Mouse (Mus musculus): Measurements from ENCODE around the gene Sult2b1. TPM values are rescaled to one million over a fixed set of nuclear protein-coding genes. Genes with fewer than 3 reads are reported as not detected.

Gene Sult2b1
- total and polyA plus RNA-seq, 3 experiments = 0.17 to 0.29 TPM; not detected in 1

- peak; percentile 58 for TF ChIP-seq ELF1 (IDR thresholded peaks at IDR 0.05; ENCODE audit: low read depth, low read length)
- peak; percentile 75 for TF ChIP-seq HCFC1 (IDR thresholded peaks at IDR 0.05; ENCODE audit: low read depth, low read length)
- peak; percentile 82 for TF ChIP-seq CHD2 (IDR thresholded peaks at IDR 0.05; ENCODE audit: low read length)
- peak; percentile 31; the same call in 1 of the 2 replicates for TF ChIP-seq NRF1 (IDR thresholded peaks at IDR 0.05; ENCODE audit: low read depth, low read length)
- TF ChIP-seq MAX (IDR thresholded peaks at IDR 0.05; ENCODE audit: low read length) = peak; percentile 98
- no peak for TF ChIP-seq CHD1 (IDR thresholded peaks at IDR 0.05; ENCODE audit: low read depth, low read length)
- TF ChIP-seq JUN (IDR thresholded peaks at IDR 0.05; ENCODE audit: insufficient read depth, low read depth, low read length) = no peak
Measured at GRCm38 (mm10) chr7:45704730-45705442, 79.6 kb downstream of the Sult2b1 start, which contains the start of gene Dbp (continued).

- dilution Hi-C loops (cut with MboI; ENCODE audit: extremely low pct_ligation_motif_present, extremely low pct_unique_long_range_greater_than_20kb, low sequenced_read_pairs) = no loop called here
- peak; percentile 88 for DNase-seq (ENCODE audit: extremely low read depth)
- Histone ChIP-seq H3K9me3 (replicated peaks; ENCODE audit: low read length) (no peaks in the 10 kb centered on the region), H3K4me3 (replicated peaks in 1 of 3; ENCODE audit: low read depth in 2 of 3, low read length in 2 of 3, poor library complexity in 1 of 3) (peak overlapping the region; percentile 44 to 55 (median 46)), H3K9ac (ENCODE audit: insufficient read depth, low read depth) (peak overlapping the region; percentile 58; the same call in 1 of the 2 replicates), H3K36me3 (replicated peaks in 1 of 2; ENCODE audit: control insufficient read depth in 1 of 2, insufficient read depth in 1 of 2, low read length in 1 of 2) (peaks cover 0 to 4% of the 10 kb centered on the region in 2 experiments), H3K4me1 (ENCODE audit: control insufficient read depth in 1 of 2, insufficient read depth in 2 of 2) (peaks cover 3 to 61% of the 10 kb centered on the region in 2 experiments; a peak in 3 of 4 replicates), H3K27me3 (replicated peaks) (no peaks in the 10 kb centered on the region), H3K27ac (ENCODE audit: insufficient read depth, low read depth) (peak overlapping the region; percentile 66), H3K79me2 (replicated peaks; ENCODE audit: control insufficient read depth, extremely low read depth, insufficient read depth, poor library complexity, severe bottlenecking) (no peaks in the 10 kb centered on the region), H3K4me2 (ENCODE audit: insufficient read depth, low read depth, poor library complexity, severe bottlenecking) (peak overlapping the region; percentile 91)
- TF ChIP-seq SIN3A (IDR thresholded peaks at IDR 0.05; ENCODE audit: low read length) = peak; percentile 87
- TF ChIP-seq MYC (IDR thresholded peaks at IDR 0.05; ENCODE audit: low read depth, low read length) = peak; percentile 80; the same call in 1 of the 2 replicates
- TF ChIP-seq RAD21 (IDR thresholded peaks at IDR 0.05; ENCODE audit: low read depth, low read length) = no peak
- no peak for TF ChIP-seq CTCF (conservative IDR thresholded peaks at IDR 0.05 in 1 of 2, IDR thresholded peaks at IDR 0.05 in 1 of 2; ENCODE audit: low read depth in 2 of 2, low read length in 2 of 2)
- TF ChIP-seq TCF12 (IDR thresholded peaks at IDR 0.05; ENCODE audit: low read depth, low read length) = peak; percentile 67; the same call in 1 of the 2 replicates
- TF ChIP-seq JUN (IDR thresholded peaks at IDR 0.05; ENCODE audit: insufficient read depth, low read depth, low read length) = no peak
- TF ChIP-seq NELFE (IDR thresholded peaks at IDR 0.05; ENCODE audit: low read depth, low read length) = peak; percentile 66; the same call in 1 of the 2 replicates
- TF ChIP-seq TBP (conservative IDR thresholded peaks at IDR 0.05; ENCODE audit: low read depth, low read length) = 0 out of 2 replicates have a peak, but pooled peaks have one; percentile 54
- TF ChIP-seq ZMIZ1 (IDR thresholded peaks at IDR 0.05; ENCODE audit: low read depth, low read length) = 0 out of 2 replicates have a peak, but pooled peaks have one; percentile 73
- TF ChIP-seq EP300 (IDR thresholded peaks at IDR 0.05; ENCODE audit: low read length) = no peak
- 0 out of 2 replicates have a peak, but pooled peaks have one; percentile 15 for TF ChIP-seq HCFC1 (IDR thresholded peaks at IDR 0.05; ENCODE audit: low read depth, low read length)
- 0 out of 2 replicates have a peak, but pooled peaks have one; percentile 62 for TF ChIP-seq POLR2AphosphoS2 (IDR thresholded peaks at IDR 0.05; ENCODE audit: low read depth, low read length)
- peak; percentile 49; the same call in 1 of the 2 replicates for TF ChIP-seq MEF2A (IDR thresholded peaks at IDR 0.05; ENCODE audit: borderline replicate concordance, low read depth, low read length)
- TF ChIP-seq KAT2A (IDR thresholded peaks at IDR 0.05; ENCODE audit: insufficient replicate concordance, low read length) = 0 out of 2 replicates have a peak, but pooled peaks have one; percentile 33
- no peak for TF ChIP-seq MAFK (IDR thresholded peaks at IDR 0.05; ENCODE audit: insufficient replicate concordance, low read length)
- TF ChIP-seq CHD1 (IDR thresholded peaks at IDR 0.05; ENCODE audit: low read depth, low read length) = peak; percentile 99
- peak; percentile 80 for TF ChIP-seq POLR2A (IDR thresholded peaks at IDR 0.05; ENCODE audit: low read depth, low read length)
- TF ChIP-seq MXI1 (IDR thresholded peaks at IDR 0.05; ENCODE audit: low read depth, low read length) = peak; percentile 43; the same call in 1 of the 2 replicates
- 0 out of 2 replicates have a peak, but pooled peaks have one; percentile 46 for TF ChIP-seq IRF4 (IDR thresholded peaks at IDR 0.05; ENCODE audit: low read depth, low read length)
- peak; percentile 30; the same call in 1 of the 2 replicates for TF ChIP-seq ETS1 (conservative IDR thresholded peaks at IDR 0.05; ENCODE audit: low read depth, low read length)
- TF ChIP-seq RCOR1 (conservative IDR thresholded peaks at IDR 0.05; ENCODE audit: low read depth, low read length) = 0 out of 2 replicates have a peak, but pooled peaks have one; percentile 61
- no peak for TF ChIP-seq E2F4 (IDR thresholded peaks at IDR 0.05; ENCODE audit: insufficient replicate concordance, low read depth, low read length)
- TF ChIP-seq BHLHE40 (IDR thresholded peaks at IDR 0.05; ENCODE audit: low read depth, low read length) = 0 out of 2 replicates have a peak, but pooled peaks have one; percentile 29
- no peak for TF ChIP-seq PAX5 (IDR thresholded peaks at IDR 0.05; ENCODE audit: low read length)
- in situ Hi-C loops (cut with MboI; ENCODE audit: low pct_ligation_motif_present, low pct_unique_long_range_greater_than_20kb, low sequenced_read_pairs) = no loop called here
Measured at GRCm38 (mm10) chr7:45704046-45704559, 80.4 kb downstream of the Sult2b1 start.

Data from CH12.LX (cell line).